24 mouse cellular contexts compared by ENCODE assay signal in the genomic region with DNA sequence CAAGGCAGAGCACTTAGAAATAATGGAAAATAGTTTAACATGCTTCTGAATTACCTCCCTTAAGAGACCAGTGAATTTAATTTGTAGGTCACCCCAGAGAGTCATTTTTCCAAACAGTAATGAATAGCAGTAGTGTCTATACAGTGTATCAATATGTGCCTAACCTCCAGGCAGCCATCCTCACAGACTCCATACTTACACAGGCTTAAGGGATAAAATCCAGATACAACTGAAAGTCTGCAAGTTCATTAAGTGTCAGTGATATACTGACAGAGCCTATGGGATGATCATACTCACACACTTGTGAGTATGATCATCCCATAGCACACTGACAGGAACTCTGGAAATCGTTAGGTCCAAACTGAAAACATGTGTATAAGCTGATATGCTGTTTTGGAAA.
"Had no signal": no experiment of that assay in that cellular context is flagged by ENCODE, and none has a peak within 500 bp of the region (broad histone marks: within the 10 kb centered on the region; RNA-seq: fewer than 3 reads in every experiment).

No protein-coding gene starts in this region.

- ATAC-seq: hindbrain, embryonic 16.5 days; inflammation-experienced regulatory T-cells, adult 6 months; intestine, embryonic 15.5 days; intestine, postnatal 0 days had no signal

- H3K4me3 ChIP-seq: heart, embryonic 10.5 days; heart, embryonic 12.5 days; hindbrain, embryonic 10.5 days; hindbrain, embryonic 12.5 days; intestine, embryonic 15.5 days; layer of hippocampus, adult 2 months; left cerebral cortex, adult 2 months; limb, embryonic 15.5 days; liver, embryonic 13.5 days; liver, embryonic 15.5 days had no signal

- H3K4me1 ChIP-seq: heart, embryonic 10.5 days; heart, embryonic 12.5 days; hindbrain, embryonic 10.5 days; hindbrain, embryonic 12.5 days; intestine, embryonic 15.5 days; limb, embryonic 15.5 days; liver, embryonic 13.5 days; liver, embryonic 15.5 days had no signal

- DNase-seq: gastrocnemius, postnatal 14 days; gastrocnemius, postnatal 36 days; heart, adult 18-20 months; heart, postnatal 10 days; heart, postnatal 4 days; kidney, adult 18-20 months; kidney, adult 8-10 months; kidney, postnatal 10 days; kidney, postnatal 25 days; kidney, postnatal 4 days; liver, embryonic 13.5 days had no signal

- H3K4me2 ChIP-seq: heart, embryonic 12.5 days; hindbrain, embryonic 12.5 days; hindbrain, embryonic 14.5 days; intestine, embryonic 15.5 days; limb, embryonic 15.5 days; liver, embryonic 13.5 days; liver, embryonic 15.5 days had no signal

- H3K36me3 ChIP-seq: heart, embryonic 10.5 days; heart, embryonic 12.5 days; hindbrain, embryonic 10.5 days; hindbrain, embryonic 12.5 days; intestine, embryonic 15.5 days; limb, embryonic 15.5 days; liver, embryonic 13.5 days; liver, embryonic 15.5 days had no signal

- H3K9ac ChIP-seq: heart, embryonic 12.5 days; hindbrain, embryonic 12.5 days; hindbrain, embryonic 14.5 days; intestine, embryonic 15.5 days; limb, embryonic 15.5 days; liver, embryonic 13.5 days; liver, embryonic 15.5 days had no signal

- H3K9me3 ChIP-seq: heart, embryonic 10.5 days; heart, embryonic 12.5 days; hindbrain, embryonic 10.5 days; hindbrain, embryonic 12.5 days; intestine, embryonic 15.5 days; limb, embryonic 15.5 days; liver, embryonic 13.5 days; liver, embryonic 15.5 days had no signal

- H3K27ac ChIP-seq: heart, embryonic 10.5 days; hindbrain, embryonic 10.5 days; hindbrain, embryonic 12.5 days; hindbrain, embryonic 14.5 days; intestine, embryonic 15.5 days; layer of hippocampus, adult 2 months; left cerebral cortex, adult 2 months; limb, embryonic 15.5 days; liver, embryonic 13.5 days; liver, embryonic 15.5 days had no signal

- H3K27me3 ChIP-seq: heart, embryonic 12.5 days; hindbrain, embryonic 12.5 days; intestine, embryonic 15.5 days; limb, embryonic 15.5 days; liver, embryonic 13.5 days; liver, embryonic 15.5 days had no signal
